Mouse (Mus musculus) kidney, adult 8-10 months (tissue): ENCODE results near the gene Bbs9.
"Not testable (repeated sequence)": the region's sequence is repeated elsewhere in the genome, so short reads cannot be mapped to it uniquely, and the experiment has no call there.

ENCODE experiments used
- DNase-seq, 2 experiments: peaks; one replicate each; pipeline ENCODE4 v3.0.0; 2022

Bbs9 gene

DNA sequence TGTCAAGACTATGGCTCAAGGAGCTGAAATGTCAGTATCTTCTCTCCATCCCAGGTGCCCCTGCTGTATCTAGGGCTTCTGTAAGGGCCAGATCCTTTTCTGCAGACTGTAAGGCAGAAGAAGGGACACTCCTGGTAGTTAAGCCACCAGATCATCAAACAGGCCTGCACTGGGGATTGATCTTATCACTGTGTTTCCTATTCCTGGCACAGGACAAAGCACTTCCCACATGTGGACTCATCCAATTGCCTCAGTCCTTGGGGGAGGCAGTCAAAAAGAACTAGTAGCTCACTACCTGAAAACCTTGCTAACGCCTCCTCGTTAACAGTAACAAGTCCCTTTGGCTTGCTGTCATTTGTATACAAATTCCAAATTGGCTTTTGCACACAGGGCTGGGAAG is 336.4 kb downstream of the Bbs9 start:
- no peak for DNase-seq

DNA sequence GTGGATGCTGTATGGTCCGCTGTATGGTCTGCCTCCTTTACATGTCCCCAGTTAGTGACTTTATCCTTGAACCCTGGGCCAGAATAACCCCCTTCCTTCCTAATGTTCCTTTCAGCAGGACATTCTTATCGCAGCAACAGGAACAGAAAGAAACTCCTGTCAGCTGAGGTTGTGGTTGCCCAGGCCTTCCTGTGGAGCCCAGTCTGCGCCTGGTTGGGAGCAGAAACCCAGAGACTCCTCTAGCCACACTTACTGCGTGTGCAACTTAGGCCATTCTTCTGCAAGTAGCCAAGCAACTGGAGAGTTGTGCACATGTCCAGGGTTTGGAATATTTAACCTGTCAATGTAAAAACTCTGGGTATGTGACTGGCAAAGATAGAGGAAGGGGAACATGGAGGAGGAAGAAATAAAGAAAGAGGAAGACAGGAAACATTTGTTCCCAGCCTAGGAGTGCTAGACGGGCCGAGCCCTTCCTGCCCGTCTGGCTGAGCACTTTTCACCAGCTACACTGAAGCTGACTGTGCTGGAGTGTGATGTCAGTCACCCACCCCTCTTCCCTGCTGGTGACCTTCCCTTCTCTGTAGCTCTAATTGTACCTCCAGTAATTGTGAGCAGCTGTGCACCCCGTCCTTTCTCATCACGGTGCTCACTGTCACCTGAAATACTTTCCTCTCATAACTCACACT is 339.0 kb downstream of the Bbs9 start:
- no peak for DNase-seq

DNA sequence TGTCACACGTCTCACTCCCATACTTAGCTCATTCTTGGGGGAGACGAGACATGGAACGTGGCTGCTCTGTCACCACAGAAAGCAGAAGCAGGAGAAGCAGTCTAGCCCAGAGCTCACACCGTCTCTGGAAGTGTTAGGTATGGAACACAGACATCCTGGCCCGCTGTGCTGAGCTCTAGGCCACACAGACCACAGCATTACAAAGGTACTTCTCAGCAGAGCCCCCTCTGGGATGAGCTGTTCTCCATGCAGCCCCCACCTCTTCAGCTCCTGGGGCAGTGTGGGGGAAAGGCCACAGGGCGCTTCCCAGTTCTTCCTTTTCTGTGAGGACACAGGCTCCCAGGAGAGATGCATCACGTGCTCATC is 339.6 kb downstream of the Bbs9 start:
- DNase-seq: no peak

DNA sequence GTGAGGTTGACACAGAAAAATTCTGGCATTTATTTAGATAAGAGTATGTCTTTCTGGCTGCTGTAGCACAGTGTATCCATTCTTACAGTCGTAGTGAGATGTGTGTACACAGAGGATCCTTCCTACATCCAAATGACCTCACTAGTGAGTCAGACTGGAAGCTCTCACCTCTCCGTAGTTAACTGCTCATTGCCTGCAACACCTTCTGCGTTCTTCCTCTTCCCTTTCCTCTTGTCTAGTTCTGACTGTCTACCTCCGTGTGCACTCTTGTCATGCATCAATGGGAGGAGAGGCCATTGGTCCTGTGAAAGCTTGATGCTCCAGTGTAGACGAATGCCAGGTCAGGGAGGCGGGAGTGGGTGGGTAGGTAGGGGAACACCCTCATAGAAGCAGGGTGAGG is 344.0 kb downstream of the Bbs9 start:
- DNase-seq: no peak

DNA sequence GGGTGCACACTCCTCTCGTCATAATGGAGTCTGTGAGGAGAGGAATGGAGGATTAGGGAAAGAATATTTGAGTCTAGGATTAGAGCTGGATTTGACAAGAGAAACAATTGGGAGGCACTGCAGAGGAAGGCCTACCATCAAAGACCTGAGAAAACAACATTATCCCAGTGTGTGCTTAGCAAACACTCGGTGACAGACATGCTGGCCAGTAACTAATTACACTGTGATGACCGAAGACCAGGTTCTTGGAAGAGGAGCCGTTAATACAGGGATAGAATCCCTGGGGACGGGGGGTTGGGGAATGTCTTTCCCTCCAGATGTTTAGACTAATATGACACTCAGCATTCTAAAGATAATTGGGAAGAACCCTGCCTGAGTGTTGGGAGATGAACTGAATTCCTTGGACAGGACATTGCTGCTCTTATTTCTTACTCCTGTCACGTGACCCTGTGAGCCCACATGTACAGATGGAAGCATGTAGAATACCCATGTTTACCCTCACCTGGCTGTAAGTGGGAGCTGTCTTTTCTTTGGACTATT is 345.2 kb downstream of the Bbs9 start:
- DNase-seq: no peak

DNA sequence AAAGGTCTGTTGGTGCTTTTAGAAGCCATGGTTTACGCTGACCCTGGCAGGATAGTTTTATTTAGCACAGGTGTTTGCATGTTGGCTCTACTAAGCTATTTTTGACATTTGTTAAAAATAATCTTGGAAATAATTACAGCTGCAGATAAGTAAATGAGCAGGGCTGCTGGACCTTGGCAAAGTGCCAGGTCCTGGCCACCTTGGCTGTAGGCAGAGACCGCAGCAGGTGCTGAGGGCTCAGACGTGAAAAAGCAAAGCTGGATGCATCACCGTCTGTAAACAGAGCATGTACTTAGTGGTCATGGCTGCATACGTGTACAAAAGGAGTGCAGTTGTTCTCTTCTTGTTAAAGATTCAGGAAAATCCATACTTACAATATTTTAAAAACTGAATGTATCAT is 347.3 kb downstream of the Bbs9 start:
- DNase-seq: no peak

DNA sequence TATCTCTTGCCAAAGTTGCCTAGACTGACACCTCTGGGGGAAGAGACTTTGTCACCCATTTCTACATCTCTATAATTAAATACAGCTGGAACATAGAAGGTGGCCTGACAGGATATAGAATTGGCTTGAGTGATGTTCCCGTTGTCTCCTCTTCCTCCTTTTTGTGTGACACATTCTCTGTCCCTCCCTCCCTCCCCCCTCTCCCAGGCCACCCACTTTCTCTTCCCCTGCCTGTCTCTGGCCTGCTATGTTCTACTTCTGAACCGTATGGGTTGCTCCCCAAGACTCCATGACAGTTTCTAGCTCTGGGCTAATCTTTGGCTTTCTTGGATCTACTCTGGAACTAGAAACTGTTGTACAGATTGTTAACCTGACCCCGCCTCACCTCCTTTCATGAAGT is 348.3 kb downstream of the Bbs9 start:
- DNase-seq: no peak

DNA sequence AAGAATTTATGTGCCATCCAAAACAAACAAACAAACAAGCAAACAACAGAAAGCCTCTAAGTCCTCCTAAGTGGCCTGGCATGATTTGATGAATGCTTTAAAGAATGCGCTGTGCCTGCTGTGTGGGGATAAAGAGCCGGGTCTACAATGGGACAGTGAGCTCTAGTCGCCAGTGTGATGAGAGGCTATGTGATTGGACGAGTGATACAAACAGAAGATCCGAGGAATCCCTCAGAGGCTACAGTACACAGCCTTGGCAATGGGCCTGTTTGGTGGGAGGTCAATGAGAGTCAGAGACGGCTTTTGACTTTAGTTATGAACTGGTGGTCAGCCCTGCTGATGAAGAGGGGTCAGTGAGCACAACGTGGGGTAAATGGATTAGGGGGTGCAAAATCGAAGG is 349.4 kb downstream of the Bbs9 start:
- no peak for DNase-seq

DNA sequence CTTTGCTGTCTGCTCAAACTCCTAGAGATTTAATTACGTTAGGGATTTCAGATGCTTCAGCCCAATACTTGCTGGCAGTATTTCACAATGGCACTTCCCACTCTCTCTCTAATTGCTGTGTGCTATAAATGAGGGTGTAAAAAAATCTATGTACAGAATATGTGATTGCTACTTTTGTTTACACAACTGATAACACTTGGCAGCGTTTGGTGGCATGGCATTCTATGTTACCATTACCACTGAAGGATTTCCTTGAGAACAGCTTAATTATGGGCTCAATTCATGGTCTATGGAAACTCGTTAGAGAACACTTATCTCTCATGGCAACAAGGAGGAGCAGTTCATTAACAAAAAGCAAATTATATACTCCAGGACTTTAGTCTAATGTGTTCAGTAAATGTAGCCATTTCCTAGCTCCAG is 351.1 kb downstream of the Bbs9 start:
- DNase-seq: no peak

DNA sequence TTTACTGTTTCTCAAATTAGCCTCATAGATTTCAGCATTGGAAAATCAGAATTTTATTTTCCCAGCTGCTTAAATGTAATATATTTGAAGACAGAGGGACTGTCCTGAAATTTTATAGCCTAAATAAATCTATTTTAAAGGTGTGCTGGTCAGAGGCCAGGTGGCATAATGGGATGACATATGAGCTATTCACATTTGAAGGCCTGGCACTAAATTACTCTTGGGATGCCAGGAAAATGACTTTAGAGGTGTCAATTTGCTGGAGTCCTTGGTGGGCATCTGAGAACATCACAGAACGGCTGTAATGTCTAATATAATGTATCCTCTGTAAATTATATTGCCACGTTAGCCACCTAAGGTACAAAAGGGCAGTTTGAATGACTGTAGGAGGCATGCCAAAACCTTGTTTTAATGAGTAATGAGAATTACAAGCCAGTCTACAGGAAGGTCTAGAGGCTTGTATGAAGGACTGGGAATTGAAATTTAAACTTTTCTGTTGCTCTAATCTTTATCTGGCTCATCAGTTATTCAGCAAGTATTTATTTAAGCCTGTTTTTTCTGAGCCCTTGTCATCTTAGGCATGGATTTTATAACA is 351.8 kb downstream of the Bbs9 start:
- DNase-seq: peak in 1 of 2 experiments; percentile 18

DNA sequence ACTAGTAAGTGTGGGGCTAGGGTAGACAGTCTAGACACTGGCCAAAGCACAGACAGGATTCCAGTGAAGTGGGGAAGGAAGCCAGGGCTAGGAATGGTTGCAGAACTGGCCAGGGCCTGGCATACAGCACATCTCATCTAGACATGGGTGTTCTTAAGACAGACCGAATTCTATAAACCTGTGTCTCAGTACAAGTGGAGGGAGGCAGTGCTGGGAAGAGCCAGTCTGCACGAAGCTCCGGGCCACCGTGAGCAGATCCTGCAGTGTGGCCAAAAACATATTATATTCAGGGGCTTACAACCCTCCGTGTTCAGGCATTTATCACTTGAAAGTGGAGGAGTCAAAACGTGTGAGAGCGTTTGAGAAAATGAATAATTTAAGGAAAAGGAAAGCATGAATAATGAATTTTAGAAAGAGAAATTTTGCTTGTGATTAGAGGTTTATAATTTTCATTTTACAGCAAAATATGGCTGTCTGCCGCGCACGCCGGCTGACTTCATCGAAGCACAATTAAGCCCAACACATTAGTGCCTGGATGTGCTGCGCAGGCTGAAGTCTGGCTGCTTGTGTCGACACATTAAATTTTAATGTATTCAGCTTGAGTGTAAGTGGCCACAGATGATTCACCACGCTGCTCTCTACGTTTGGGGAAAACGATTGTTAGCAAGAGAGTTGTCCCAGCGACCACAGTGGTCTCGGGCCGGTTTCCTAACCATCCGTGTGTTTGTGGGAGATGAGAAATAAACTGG is 353.9 kb downstream of the Bbs9 start:
- no peak for DNase-seq

DNA sequence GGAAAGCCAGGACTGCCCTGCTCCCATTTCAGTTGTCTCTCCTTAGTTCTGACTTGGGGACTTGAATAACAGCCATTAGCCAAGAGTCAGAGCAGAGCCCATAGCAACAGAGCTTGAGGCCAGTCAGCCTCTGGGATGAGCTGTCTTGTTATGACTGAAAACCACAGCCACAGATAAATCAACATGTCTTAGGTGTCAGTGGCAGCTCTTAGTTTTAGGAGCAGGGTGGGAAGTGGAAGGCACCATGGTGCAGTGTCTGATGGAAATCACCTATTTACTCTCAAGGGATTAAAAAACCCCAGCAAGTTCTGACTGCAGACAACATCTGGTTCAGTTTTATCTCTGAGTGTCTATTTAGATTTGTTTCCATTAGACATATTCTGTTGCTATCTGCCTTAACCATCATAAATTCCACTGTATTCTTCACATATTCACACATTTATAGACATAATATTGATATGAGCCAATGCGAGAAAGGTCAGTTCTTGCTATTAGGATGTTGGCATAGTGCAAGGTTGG is 359.5 kb downstream of the Bbs9 start:
- no peak for DNase-seq

DNA sequence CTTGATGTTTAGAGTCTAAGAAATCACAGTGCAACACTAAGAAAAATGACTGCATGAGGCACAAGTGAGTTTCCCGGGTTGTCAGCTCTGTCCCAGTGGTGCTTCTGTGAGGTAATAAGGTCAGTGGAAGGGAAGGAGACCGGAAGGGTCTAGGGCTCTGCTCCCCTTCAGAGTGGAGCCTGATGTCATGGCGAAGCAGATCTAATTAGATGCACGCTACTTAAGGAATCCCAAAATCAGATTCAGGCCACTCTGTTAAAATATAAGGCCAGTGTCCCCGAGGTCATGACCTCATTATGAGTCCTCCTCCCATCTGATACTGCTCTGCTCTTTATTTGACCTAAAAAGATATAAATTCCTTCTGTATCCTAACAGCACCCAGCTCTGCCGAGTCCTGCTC is 361.5 kb downstream of the Bbs9 start:
- DNase-seq: no peak

DNA sequence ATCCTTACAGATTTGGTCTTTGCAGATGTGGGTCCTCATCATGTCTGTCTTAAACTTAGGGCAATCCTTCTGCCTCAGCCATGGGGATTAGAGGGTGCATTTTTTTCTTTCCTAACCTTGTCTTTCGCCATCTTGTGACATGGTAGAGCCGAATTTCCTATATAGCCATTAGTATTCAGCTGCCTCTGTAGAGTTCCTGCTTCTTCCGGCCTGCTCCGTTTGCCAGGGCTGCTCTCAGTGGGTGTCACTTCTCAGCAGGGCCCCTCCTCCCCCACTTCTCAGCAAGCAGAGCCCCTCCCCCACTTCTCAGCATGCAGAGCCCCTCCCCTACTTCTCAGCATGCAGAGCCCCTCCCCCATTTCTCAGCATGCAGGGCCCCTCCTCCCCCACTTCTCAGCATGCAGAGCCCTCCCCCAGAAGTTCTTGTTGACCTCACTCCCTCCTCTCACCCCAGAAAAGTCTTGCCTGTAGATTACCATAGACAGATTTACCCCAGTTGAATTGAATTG is 362.2 kb downstream of the Bbs9 start:
- no peak for DNase-seq

DNA sequence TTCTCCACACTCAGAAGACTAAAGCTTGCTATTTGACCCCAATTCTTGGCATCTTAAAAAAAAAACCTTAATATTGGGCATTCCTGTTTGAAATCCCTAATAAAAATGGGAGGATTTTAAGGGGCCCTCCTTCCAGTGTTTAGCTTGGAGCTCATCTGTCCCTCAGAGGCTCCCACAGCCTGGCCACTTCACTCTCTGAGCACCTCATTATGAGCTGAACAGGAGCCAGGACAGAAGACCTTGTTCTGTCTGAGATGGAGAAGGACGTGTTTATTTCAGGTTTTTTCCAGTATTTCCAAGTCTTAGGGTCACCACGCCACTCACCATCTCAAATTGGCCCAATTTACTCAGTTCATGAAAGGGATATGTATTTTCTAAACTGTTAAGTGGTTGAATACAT is 370.5 kb downstream of the Bbs9 start:
- DNase-seq: no peak

DNA sequence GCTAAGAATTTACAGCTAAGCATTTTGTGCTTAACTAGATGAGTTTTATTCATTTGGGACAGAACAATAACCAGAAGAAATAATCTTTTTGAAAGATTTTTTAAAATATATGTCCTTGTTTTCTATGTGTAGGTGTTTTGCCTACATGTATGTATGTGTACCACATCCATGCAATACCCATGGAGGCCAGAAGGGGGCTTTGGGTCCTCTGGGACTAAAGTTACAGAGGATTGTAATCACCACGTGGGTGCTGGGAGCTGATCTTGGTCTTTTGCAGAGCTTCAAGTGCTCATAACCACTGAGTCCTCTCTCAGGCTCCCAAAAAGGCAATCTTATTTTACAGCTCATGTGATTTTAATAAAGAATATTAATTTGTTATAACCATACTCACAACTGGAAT is 371.3 kb downstream of the Bbs9 start:
- no peak for DNase-seq

DNA sequence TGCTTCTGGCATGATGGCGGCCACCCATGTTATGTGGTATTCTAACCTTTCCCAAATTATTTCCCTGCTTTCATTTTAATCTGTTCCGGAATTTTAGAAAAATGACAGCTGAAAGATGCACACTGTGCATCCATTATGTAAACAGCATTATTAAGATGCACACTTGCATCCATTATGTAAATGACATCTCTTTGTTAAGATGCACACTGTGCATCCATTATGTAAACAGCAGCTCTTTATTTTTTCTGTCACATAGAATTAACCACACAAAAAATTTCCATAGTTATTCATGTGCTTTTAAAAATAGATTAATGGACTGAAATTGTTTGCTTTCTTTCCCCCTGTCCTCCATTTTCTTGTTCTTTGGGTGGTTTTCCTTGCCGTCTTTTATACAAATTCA is 373.3 kb downstream of the Bbs9 start:
- DNase-seq: no peak

DNA sequence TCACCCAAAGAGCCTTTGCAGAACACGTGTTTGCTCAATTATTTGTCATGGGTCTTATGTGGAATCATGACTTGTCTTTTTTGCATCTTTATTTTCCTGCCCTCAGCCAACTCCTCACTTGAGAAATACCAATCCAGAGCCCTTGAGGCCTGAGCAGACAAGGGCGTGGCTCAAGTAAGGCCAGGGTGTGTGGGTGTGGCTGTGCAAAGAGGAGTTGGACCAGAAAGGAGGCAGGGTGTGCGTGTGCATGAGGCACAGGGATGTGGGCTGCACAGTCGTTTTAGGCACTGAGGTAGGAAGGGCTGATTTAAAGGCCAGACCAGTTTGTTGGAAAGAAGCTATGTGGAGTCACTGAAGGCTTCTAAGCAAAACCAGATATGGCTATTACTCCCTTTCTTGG is 373.7 kb downstream of the Bbs9 start:
- DNase-seq: no peak

DNA sequence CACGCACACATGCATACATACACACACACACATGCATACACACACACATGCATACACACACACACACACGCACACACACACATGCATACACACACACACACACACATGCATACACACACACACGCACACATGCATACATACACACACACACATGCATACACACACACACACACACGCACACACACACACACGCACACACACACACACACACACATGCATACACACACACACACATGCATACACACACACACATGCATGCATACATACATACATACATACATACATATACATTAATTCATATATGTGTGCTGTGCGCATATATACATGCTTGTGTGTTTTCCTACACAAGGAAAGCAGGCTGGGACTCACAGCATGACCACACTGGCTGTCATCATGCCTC is 393.6 kb downstream of the Bbs9 start:
- not testable (repeated sequence) for DNase-seq

DNA sequence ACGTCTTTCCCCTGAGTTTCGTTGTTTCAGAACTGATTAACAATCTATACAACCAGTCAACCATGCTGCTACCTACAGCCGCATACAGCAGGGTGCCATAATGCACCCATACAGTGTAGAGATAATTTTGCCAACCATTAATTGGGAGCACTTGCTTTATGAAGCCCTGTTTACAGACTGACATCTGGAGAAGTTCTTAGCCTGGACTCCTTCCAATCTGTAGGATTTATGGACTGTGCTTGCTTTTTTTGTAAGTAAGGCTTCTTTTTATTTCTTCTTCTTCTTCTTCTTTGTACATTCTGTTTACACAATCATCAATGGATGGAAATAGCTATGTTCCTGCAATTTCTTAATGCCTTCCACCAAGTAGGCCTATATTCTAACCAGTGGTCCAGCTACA is 395.1 kb downstream of the Bbs9 start:
- DNase-seq: no peak

DNA sequence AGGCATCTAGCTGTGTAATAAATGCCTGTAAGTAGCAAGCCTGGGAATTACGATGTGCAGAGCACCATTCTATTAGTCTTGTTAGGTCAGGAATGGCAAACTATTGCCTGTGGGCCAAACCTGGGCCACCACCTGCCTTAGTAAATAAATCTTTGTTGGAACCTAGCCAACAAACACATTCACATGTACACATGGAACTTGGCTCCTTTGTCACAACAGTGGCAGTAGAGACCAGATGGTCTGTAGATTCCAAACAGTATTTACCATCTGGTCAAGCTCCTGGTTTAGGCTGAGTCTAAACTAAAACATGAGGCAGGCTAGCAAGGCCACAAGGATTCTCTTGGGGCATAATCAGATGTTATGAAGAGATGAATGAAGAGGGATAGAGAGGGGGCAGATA is 399.7 kb downstream of the Bbs9 start:
- no peak for DNase-seq

DNA sequence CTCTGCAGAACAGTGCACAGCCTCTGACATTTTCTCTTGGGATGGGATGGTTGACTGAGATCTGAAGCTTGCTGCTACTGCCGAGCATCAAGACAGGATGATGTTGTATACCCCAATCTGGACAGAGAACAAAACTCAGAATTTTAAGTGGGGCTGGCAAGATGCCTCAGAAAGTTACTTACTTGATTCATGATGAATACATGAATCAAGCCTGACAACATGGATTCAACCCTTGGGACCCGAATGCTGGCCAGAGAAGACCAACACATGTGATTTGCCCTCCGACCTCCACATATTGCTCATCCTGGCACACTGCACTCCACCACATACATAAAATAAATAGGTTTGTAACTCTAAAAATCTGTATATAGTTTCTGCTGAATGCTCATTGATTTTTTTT is 403.8 kb downstream of the Bbs9 start:
- DNase-seq: no peak

DNA sequence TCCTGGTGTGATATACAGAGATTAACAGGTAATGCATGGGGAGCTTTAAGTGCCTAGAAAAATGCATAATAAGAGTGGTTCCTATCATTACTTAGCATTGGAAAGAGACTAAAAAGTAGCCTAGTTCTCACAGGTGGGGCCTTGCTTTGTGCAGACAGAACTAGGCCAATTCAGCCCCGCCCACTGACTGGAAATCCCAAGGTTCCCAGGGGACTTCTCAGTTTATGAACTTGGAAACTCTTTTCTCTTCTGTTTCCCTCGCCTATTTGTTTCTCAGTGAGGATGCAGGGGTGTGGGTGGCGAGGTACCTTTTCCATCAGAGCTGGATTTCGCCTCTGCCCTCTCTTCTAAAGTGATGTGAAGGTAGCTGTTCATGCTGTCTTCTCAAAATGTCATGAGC is 410.8 kb downstream of the Bbs9 start:
- DNase-seq: no peak

DNA sequence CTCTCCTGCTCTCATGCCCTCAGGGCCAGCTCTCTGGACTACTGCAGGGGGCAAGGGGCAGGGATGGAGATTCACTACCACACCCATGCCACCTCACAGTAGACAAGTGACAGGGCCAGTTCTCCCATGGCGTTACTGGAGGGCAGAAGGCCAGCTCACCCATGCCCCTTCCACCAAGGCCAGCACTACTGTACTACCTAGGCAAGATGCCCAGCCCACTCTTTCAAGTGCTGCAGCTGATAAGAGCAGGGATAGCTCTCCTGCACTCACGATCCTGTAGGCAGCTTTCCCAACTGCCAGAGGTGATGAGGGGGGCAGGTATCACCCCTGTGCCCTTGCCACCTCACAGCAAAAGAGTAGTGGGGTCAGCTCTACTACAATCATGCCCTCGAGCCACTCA is 429.9 kb downstream of the Bbs9 start:
- DNase-seq: no peak
